Mouse (Mus musculus) myocyte (in vitro differentiated cells): Measurements from ENCODE around the gene Ppp1cc.

ENCODE experiments used
- E2F4 ChIP-seq: IDR thresholded peaks from one replicate; pipeline ENCODE4 v1.6.1; 2011; ENCODE audit warnings: mild to moderate bottlenecking, control low read depth, moderate library complexity; ENCODE audit not compliant: insufficient read depth
- MAX ChIP-seq: IDR thresholded peaks from one replicate; pipeline ENCODE4 v1.6.1; 2011; ENCODE audit warnings: low read depth, mild to moderate bottlenecking, control low read depth
- POLR2A ChIP-seq: IDR thresholded peaks from one replicate; pipeline ENCODE4 v1.6.1; 2011; ENCODE audit warnings: low read depth, mild to moderate bottlenecking, control low read depth, moderate library complexity; ENCODE audit not compliant: insufficient read length
- POLR2AphosphoS2 ChIP-seq: IDR thresholded peaks from one replicate; pipeline ENCODE4 v1.6.1; 2011; ENCODE audit warnings: low read depth, control low read depth; ENCODE audit not compliant: insufficient read length
- TCF12 ChIP-seq: IDR thresholded peaks from one replicate; pipeline ENCODE4 v1.6.1; 2011; ENCODE audit warnings: mild to moderate bottlenecking, control low read depth; ENCODE audit not compliant: poor library complexity, insufficient read depth, severe bottlenecking
- TCF3 ChIP-seq: IDR thresholded peaks from one replicate; pipeline ENCODE4 v1.6.1; 2011; ENCODE audit warnings: low read depth, control low read depth; ENCODE audit not compliant: insufficient read length

DNA sequence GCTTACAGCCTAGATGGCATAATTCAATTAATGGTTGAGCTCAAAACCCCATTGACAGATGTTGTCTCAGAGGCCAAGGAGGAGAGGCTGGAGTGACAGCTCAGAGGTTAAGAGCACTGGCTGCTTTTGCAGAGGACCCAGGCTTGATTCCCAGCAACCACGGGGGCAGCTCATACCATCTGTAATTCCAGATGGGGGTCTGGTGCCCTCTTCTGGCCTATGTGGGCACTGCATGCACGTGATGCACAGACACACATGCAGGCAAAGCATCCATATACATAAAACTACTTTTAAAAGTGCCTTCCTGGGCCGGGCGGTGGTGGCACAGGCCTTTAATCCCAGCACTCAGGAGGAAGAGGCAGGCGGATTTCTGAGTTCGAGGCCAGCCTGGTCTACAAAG lies 41.8 kb upstream of the Ppp1cc start:
- TF ChIP-seq TCF12 (no peak), POLR2A (no peak), MAX (no peak), E2F4 (no peak), TCF3 (no peak), POLR2AphosphoS2 (no peak)
